Mouse (Mus musculus): ENCODE measurements around the gene Mrpl27.
"Not testable (repeated sequence)": the region's sequence is repeated elsewhere in the genome, so short reads cannot be mapped to it uniquely, and the experiment has no call there.

Mrpl27 gene

DNA sequence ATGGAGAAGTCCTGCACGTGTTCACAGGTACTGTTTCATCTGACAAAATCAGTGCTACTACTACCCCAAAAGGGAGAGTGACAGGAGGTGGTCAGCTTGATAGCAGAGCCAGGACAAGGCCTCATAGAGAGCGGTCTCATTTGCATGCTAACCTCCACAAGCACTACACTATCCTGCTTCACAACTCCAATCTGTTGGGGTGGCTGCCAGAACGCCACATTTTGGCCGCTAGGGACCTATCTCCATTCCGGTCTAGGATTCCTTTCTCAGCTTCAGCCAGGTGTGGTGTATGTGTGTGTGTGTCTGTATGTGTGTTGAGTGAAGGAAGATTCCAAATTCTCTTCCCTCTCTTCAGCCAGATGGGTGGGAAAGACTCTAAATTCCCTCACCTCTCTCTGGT lies 21.9 kb downstream of the Mrpl27 start:
- DNase-seq, result no peak

DNA sequence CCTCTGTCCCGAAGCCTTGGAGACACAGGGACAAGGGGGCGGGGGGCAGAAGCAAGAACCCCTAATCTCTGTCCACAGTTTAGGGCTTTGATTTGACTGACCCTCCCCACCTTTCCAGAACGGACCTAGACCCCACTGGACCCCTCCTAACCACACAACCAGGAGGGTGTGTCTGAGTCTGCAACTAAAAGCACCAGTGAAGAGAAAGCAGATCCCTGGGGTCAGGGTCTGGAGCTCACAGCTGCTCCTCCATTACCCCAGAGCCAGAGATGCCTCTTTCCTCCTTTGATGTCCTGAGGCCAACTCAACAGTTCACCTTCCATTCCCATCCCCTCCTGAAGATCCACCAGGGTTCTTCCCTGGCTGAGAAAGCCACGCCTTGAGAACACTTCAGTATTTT lies 22.7 kb downstream of the Mrpl27 start:
- DNase-seq, result no peak

DNA sequence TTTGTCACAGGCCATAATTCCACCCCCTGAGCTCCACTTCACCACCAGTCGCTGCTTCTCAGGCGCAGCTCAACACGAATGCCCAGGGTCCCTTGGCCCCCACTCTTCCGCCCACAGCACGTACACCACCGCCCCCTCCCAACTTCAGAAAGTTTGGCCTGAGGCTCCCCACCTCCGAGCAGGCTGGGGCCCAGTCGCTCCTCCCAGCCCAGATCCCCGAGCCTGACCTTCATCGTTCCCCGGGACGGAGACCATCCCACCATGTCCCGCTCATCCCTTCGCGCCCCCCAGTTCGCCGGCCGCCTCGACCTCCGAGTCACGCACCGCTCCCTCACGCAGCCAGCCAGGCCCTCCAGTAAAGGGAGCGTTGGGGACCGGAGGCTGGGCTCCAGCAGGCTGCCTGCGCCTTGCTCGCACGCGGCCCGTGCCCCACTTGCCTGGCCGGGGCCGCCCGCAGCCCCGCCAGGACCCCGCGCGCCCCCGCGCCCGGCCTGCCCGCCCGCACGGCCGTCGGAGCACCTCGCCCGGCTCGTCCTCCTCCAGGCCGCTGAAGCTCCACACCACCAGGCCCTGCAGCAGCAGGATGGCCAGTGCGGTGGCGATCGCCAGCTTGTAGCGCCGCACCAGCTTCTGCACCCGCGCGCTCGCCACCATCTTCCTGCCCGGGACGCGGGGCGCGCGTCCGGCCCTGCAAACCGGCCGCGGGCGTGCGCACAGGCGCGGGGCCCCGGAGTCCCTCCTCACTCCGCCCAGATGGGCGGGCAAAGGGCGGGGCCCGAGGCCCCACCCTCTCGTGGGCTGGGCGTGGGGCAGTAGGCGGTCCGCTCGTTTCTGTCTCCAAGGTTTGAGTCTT lies 23.4 kb downstream of the Mrpl27 start, which contains the start of gene Xylt2:
TSS of gene Xylt2 (minus strand) at position 762 of the 853 bp plus-strand sequence.
- DNase-seq, result peak; percentile 90

DNA sequence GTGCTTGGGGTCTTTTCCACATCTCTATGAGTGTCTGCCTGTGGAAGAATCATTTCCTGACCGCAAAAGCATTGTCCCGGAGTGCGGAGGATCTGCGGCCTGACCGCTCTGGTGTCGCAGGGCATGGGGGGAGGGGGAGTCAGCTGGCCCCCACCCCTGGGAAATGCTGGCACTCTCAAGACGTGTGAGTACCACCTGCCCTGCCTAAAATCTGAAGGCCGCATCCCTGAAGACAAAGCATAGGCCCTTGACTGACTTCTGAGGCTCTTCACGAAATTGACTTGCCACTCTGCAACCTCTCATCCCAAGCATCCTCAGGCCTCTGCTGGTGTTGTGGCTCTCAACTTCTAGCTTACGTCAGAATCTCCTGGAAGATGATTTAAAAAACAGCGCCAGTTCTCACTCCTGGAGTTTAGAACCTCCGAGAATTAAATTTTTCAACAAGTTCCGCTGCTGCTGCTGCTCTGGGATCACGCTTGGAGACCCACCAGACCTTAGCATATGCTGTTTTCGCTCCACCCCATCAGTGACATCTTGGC lies 24.1 kb downstream of the Mrpl27 start:
- DNase-seq, result no peak

DNA sequence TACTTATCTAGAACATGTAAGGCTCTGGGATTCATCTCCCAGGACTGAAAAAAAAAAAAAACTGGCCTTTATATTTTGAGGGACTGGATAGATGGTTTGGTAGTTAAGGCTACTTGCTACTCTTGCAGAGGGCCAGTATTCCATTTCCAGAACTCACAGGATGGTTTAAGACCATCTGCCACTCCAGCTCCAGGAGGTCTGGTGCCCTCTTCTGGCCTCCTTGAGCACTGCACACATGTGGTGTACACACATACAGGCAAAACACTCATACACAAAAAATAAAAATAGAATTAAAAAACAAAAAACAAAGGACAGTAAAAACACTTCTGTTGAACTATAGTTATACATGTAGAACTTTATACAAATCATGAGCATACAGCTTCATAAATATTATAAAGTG lies 27.1 kb downstream of the Mrpl27 start:
- DNase-seq, result no peak

DNA sequence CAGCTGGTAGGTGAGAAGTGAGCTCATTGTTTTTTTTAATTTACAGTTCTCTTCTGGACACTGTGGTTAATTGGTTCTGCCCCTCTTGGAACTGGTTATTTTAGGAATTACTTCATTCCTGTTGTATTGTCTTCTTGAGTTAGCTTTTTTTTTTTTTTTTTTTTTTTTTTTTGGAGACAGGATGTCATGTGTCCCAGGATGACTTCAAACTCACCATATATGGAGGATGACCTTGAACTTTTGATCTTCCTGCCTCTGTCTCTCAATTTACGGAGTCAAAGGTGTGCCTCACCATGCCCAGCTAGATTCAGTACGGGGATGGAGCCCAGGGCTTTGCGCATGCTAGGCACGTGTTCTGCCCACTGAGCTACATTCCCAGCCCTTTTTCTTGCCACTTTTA lies 28.1 kb downstream of the Mrpl27 start:
- DNase-seq, result no peak

DNA sequence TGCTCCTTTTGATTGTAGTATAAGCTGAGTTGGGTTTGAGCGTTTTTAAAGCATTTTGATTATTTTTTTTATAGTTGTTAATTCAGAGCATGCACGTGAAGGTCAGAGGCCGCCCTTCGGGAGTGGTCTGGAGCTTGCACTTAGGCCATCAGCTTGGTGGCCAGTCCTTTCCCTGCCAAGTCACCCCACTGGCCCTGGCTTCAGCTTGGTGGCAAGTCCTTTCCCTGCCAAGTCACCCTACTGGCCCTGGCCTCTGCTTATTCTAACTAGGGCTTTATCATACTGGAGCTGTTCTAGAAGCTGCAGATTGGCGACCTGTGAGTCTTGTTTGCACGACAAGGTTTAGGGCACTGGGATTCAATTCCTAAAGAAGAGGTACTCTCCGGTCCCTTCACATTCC lies 28.9 kb downstream of the Mrpl27 start:
- DNase-seq, result no peak

DNA sequence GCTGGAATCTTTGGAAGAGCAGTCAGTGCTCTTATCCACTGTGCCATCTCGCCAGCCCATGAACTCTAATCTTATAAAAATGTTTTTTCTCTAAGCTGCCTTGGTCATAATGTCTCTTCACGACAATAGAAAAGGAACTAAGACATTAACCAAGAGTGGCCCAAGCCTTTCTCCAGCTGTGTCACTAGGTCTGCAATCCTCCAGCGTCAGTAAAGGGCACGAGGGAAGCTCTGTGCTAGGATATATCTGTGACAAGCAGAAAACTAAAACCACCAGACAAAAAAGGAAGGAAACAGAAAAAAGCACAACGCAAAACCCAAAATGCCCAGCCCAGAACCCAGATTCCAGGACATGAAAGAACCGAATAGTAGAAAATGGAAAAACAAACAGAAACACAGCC lies 33.6 kb downstream of the Mrpl27 start:
- no peak for DNase-seq

DNA sequence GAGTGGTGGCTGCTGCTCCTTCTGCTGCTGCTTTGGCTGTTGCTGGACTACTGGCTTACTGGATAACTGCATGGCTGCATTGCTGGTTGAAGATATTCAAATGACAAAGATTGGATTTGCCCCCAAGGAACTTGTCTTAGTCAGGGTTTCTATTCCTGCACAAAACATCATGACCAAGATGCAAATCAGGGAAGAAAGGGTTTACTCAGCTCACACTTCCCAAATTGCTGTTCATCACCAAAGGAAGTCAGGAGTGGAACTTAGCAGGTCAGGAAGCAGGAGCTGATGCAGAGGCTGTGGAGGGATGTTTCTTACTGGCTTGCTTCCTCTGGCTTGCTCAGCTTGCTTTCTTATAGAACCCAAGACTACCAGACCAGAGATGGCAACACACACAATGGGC lies 38.9 kb downstream of the Mrpl27 start:
- not testable (repeated sequence) for DNase-seq

DNA sequence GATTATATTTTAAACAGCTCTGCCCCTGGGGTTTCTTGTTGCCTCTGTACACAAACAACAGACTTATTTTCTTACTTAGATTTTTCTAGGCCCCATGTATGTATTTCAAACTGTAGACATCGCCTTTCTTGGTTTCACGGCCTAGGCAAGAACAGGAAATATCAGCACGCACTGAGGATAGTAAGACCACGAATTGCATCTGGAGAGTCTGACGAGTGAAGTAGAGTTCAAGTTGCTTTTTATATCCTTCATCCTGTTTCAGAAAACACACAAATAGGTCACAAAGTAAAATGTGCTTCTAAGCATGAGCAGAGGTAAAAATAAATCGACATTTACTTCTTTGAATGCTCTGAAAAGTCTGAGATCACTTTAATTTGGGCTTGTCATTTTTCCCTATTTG lies 41.9 kb downstream of the Mrpl27 start:
- no peak for DNase-seq

DNA sequence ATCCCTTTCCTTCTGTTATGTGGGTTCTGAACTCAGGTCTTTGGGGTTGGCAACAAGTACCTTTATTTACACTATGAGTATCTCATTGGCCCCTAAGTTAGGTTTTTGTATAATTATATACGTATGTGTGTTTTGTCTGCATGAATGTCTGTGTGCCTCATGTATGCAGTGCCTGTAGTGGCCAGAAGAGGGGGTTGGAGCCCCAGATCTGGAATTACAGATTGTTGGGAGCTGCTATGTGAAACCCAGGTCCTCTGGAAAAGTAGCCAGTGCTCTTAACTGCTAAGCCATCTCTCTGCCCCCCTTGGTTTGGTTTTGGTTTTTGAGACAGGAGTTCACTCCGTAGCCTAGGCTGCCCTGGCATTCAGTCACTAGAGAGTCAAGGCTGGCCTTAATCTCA lies 43.6 kb downstream of the Mrpl27 start:
- no peak for DNase-seq

DNA sequence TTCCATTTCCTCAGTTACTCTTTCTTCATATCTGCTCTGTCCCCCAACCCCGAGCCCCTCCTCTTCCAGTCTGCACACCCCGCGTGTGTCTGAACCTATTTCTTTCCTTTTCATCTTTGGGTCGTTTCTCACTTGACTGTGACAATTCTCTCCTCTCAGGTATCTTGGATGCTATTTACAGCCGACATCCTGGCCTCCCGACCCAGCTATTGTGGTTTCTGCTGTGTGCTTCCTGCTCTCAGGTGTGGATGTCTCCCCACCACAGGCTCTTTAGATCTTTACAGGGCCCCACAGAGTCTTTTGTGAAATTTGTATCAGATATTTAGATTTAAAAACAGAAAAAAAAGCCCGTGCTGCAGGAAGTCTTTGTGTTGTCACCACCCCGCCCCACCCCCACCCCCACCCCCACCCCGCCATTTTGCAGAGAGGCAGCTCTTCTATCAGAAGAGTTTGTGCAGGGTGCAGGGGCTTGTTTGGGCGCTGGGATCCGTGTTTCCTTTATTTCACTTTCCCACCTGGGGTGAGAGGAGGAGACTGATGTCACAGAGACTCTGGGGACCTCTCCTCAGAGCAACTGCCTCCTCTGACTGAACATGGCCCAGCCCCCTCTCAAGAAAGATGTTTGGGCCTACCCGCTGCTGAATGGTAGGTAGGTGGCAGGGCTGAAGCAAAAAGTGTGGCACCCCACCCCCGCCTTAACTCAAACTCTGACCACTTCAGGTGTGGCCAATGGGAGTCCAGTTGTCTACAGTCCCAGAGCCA lies 44.3 kb downstream of the Mrpl27 start:
- DNase-seq, result no peak

DNA sequence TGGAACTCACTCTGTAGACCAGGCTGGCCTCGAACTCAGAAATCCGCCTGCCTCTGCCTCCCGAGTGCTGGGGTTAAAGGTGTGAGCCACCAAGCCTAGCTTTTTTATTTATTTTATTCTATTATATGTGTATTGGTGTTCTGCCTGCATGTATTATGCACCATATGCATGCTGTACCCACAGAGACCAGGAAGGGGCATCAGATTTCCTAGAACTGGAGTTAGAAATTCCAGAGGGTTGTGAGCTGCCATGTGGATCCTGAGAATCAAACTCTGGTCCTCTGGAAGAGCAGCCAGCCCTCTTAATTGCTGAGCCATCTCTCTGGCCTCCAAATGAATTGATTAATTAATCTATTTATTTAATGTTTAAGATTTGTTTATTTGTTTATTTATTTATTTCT lies 45.8 kb downstream of the Mrpl27 start:
- DNase-seq, result no peak

DNA sequence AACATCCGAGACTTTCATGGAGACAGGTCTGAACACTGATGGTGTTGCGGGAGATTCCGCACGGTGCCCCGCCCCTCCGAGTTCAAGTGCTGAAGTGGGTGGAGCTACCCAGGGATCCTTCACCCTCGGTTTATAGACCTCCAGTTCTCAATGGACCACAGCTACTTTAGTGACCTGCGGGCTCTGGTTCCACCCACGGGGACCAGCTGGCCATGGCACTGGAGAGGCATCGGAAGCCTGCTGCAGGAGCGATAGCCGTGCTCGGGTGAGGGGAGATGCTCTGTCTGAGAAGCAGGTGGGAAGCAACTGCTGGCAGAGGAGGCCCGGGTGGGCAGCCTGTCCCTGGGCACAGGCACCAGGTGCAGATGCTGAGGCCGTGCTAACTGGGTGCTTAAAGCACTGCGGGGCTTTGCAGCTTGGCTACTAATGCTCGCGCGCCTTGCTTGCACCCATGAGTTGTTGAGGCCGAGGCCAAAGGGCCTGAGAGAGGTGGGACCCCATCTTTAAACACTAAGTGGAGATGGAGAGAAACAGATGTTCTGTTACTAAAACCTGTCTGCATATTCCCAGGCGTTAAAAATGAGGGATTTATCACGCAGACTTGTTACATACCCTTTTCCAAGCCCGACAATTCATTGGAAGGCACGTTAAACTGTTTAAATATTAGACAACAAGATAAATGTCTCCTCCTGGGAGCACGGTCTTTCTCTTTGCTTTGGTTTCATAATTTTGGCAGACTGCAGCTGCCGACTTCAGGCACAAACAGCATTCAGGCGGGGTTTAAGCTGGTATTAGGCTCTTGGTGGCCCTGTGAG lies 48.0 kb downstream of the Mrpl27 start:
- DNase-seq, result no peak

DNA sequence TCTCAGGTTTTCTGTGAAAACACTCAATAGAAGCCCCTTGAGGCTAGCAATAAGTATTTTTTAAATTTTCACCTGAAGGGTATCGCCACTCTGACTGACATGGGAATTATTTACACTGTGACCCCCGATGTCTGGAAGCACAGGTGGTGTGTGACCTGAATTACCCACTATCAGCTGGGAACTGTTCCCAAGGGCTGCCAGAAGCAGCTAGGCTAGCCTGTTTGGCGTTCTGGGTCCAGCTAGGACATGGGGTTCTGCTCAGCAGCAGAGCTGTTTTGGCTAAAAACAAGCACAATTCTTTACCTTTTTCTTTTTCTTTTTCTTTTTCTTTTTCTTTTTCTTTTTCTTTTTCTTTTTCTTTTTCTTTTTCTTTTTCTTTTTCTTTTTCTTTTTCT lies 48.6 kb downstream of the Mrpl27 start:
- no peak for DNase-seq

DNA sequence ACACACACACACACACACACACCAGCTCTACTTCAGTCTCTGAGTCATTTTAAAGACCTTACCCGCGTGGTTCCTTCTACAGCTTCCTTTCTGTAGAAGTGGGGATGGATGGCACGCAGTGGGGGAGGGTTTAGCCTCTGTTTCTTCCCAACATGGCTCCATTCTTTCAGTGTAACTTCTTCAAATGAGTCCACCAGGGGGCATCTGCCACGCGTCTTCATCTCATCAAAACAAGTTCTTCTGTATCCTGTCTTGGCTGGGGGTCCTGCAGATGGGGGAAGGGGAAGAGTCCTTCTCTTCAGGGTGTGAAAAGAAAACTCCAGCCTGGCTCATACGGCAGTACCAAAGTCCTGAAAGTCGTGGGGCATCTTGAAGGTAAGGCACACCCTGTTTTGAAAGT lies 50.5 kb downstream of the Mrpl27 start:
- DNase-seq, result no peak

DNA sequence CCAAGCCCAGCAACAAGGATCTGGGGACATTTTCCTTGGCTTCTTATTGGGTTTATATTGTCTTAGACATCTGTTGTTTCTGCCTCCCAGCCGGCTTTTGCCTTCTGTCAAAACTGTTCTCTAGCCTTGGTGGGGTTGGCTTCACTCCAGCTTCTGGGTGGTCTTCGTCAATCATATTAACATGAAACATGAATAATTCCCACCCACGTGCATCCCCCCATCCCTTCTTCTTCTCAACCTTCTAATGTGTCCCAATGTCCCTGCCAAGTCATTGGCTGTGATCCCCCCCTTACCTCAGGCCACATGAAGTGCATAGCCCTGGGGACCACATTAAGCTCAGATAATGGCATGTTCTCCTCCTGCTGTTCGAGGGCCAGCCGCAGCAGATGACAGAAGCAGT lies 50.9 kb downstream of the Mrpl27 start, which contains the start of gene Gm11541:
TSS of gene Gm11541 (minus strand) at position 28 of the 400 bp plus-strand sequence.
- DNase-seq, result no peak
